Mouse (Mus musculus) heart, postnatal 4 days (tissue): ENCODE results near the gene Epn3. TPM values are rescaled to one million over a fixed set of nuclear protein-coding genes. Genes with fewer than 3 reads are reported as not detected.

Source experiments
- total RNA-seq, 2 experiments: library from RNA; stranded (reverse); gene quantifications; 2 replicates each; pipeline ENCODE4 v1.2.3; 2021

Gene Epn3
- total RNA-seq, 2 experiments from 2014 or later = 31.3 to 34.3 TPM

Other genes with a start within 250 kb of the Epn3 start
- gene Gm21885, start 218.1 kb downstream of the Epn3 start, total RNA-seq = not detected
- gene Luc7l3, start 178.0 kb downstream of the Epn3 start, total RNA-seq = 10 to 100 TPM; 47.8 to 50.4 TPM
- gene Ankrd40, start 172.0 kb downstream of the Epn3 start, total RNA-seq = 100 to 1,000 TPM; 178 to 183 TPM
- gene Abcc3, start 107.0 kb downstream of the Epn3 start, total RNA-seq = 1 to 10 TPM; 1.6 to 1.8 TPM
- gene Cacna1g, start 25.8 kb downstream of the Epn3 start, total RNA-seq = 10 to 100 TPM; 48.7 to 52.8 TPM
- 1 to 10 TPM in 1 of 2 experiments, under 1 TPM in 1; 0.61 to 1.5 TPM for gene Spata20, start 13.8 kb downstream of the Epn3 start, total RNA-seq
- 1 to 10 TPM; 5.9 to 6.3 TPM for gene Mycbpap, start 21.8 kb upstream of the Epn3 start, total RNA-seq
- 10 to 100 TPM; 12.3 to 13.0 TPM for gene Rsad1, start 49.3 kb upstream of the Epn3 start, total RNA-seq
- gene Chad, start 65.1 kb upstream of the Epn3 start, total RNA-seq = under 1 TPM; 0.61 to 0.62 TPM
- gene Acsf2, start 101.9 kb upstream of the Epn3 start, total RNA-seq = 10 to 100 TPM; 29.8 to 30.4 TPM
- gene Lrrc59, start 129.8 kb upstream of the Epn3 start, total RNA-seq = 10 to 100 TPM; 85.0 to 91.8 TPM
- gene Mrpl27, start 153.8 kb upstream of the Epn3 start, total RNA-seq = 10 to 100 TPM; 72.9 to 78.9 TPM
- 1 to 10 TPM; 4.2 to 5.1 TPM for gene Eme1, start 154.0 kb upstream of the Epn3 start, total RNA-seq
- 10 to 100 TPM; 17.9 to 20.4 TPM for gene Xylt2, start 177.5 kb upstream of the Epn3 start, total RNA-seq
- gene Gm11541, start 204.5 kb upstream of the Epn3 start, total RNA-seq = not detected
- 1 to 10 TPM in 1 of 2 experiments, under 1 TPM in 1; 0.97 to 1.4 TPM for gene Cdc34b, start 241.8 kb upstream of the Epn3 start, total RNA-seq